Mouse (Mus musculus): ENCODE measurements around the gene Siah1a. TPM values are rescaled to one million over a fixed set of nuclear protein-coding genes. Genes with fewer than 3 reads are reported as not detected.

Siah1a gene
- polyA plus RNA-seq, 1 experiment = 36.0 TPM

GRCm38 (mm10) chr8:86769945-86770715 lies 24.4 kb upstream of the Siah1a start:
- Histone ChIP-seq H3K27ac (ENCODE audit: insufficient read depth, low read length) (no peak overlapping the region), H3K4me1 (ENCODE audit: control insufficient read depth, insufficient read depth, low read length) (no peaks in the 10 kb centered on the region), H3K27me3 (ENCODE audit: control insufficient read depth, insufficient read depth, low read length) (no peaks in the 10 kb centered on the region), H3K4me3 (replicated peaks; ENCODE audit: insufficient read depth, low read depth, low read length) (no peak overlapping the region)
- TF ChIP-seq POLR2A (IDR thresholded peaks at IDR 0.05; ENCODE audit: borderline replicate concordance, insufficient read depth, low read length) = no peak
- TF ChIP-seq CTCF (IDR thresholded peaks at IDR 0.05; ENCODE audit: borderline replicate concordance, insufficient read depth, low read depth, low read length) = no peak
- no peak for DNase-seq
- 63% methylated on average over 1 of the region's 1 CpGs for WGBS

- TF ChIP-seq POLR2A (IDR thresholded peaks at IDR 0.05; ENCODE audit: borderline replicate concordance, insufficient read depth, low read length) (no peak), CTCF (IDR thresholded peaks at IDR 0.05; ENCODE audit: borderline replicate concordance, insufficient read depth, low read depth, low read length) (no peak)
- Histone ChIP-seq H3K4me3 (replicated peaks; ENCODE audit: insufficient read depth, low read depth, low read length) (no peak overlapping the region), H3K27me3 (ENCODE audit: control insufficient read depth, insufficient read depth, low read length) (no peaks in the 10 kb centered on the region), H3K27ac (ENCODE audit: insufficient read depth, low read length) (no peak overlapping the region; the same call in 1 of the 2 replicates), H3K4me1 (ENCODE audit: control insufficient read depth, insufficient read depth, low read length) (no peaks in the 10 kb centered on the region)
- 52% methylated on average over 5 of the region's 5 CpGs for WGBS
- DNase-seq = peak in 1 of 2 experiments; percentile 28
These were observed 22.8 kb upstream of the Siah1a start for GRCm38 (mm10) chr8:86768499-86768898.

- TF ChIP-seq CTCF (IDR thresholded peaks at IDR 0.05; ENCODE audit: borderline replicate concordance, insufficient read depth, low read depth, low read length) = no peak
- no peak for DNase-seq
- no peak overlapping the region for H3K27ac ChIP-seq (ENCODE audit: insufficient read depth, low read length)
- no peaks in the 10 kb centered on the region for H3K27me3 ChIP-seq (ENCODE audit: control insufficient read depth, insufficient read depth, low read length)
- H3K4me3 ChIP-seq (replicated peaks; ENCODE audit: insufficient read depth, low read depth, low read length) = no peak overlapping the region
- no peaks in the 10 kb centered on the region for H3K4me1 ChIP-seq (ENCODE audit: control insufficient read depth, insufficient read depth, low read length)
- WGBS = 86% methylated on average over 9 of the region's 9 CpGs
These were observed 20.9 kb upstream of the Siah1a start for GRCm38 (mm10) chr8:86766548-86767211.

GRCm38 (mm10) chr8:86765669-86766068 lies 19.9 kb upstream of the Siah1a start:
- TF ChIP-seq POLR2A (IDR thresholded peaks at IDR 0.05; ENCODE audit: borderline replicate concordance, insufficient read depth, low read length) (no peak), CTCF (IDR thresholded peaks at IDR 0.05; ENCODE audit: borderline replicate concordance, insufficient read depth, low read depth, low read length) (no peak)
- Histone ChIP-seq H3K4me3 (replicated peaks; ENCODE audit: insufficient read depth, low read depth, low read length) (no peak overlapping the region), H3K27ac (ENCODE audit: insufficient read depth, low read length) (no peak overlapping the region), H3K4me1 (ENCODE audit: control insufficient read depth, insufficient read depth, low read length) (no peaks in the 10 kb centered on the region), H3K27me3 (ENCODE audit: control insufficient read depth, insufficient read depth, low read length) (no peaks in the 10 kb centered on the region)
- 86% methylated on average over 8 of the region's 8 CpGs for WGBS
- no peak for DNase-seq

DNA sequence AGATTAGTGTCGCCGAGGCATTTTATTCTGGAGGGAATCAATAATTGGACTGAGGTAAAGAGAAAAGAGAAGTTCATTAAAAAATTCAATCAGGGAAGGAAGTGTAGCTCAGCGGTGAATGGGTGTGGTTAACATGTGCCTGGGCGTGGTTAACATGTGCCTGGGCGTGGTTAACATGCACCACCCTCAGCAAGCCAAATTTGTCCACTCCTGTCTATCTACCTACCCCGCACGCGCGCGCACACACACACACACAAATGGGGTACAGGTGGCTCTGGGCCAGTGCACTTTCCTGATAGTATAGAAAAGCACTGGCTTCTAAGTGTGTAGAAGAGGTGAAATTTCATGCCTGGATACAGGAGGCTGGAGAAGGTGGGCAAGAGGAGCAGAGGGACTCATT lies 19.4 kb upstream of the Siah1a start:
- Histone ChIP-seq H3K4me3 (replicated peaks; ENCODE audit: insufficient read depth, low read depth, low read length) (no peak overlapping the region), H3K27ac (ENCODE audit: insufficient read depth, low read length) (no peak overlapping the region), H3K4me1 (ENCODE audit: control insufficient read depth, insufficient read depth, low read length) (no peaks in the 10 kb centered on the region), H3K27me3 (ENCODE audit: control insufficient read depth, insufficient read depth, low read length) (no peaks in the 10 kb centered on the region)
- DNase-seq = no peak
- WGBS = 86% methylated on average over 10 of the region's 10 CpGs
- TF ChIP-seq POLR2A (IDR thresholded peaks at IDR 0.05; ENCODE audit: borderline replicate concordance, insufficient read depth, low read length) (no peak), CTCF (IDR thresholded peaks at IDR 0.05; ENCODE audit: borderline replicate concordance, insufficient read depth, low read depth, low read length) (no peak)

GRCm38 (mm10) chr8:86762806-86763205 lies 17.1 kb upstream of the Siah1a start:
- DNase-seq = no peak
- H3K4me3 ChIP-seq (replicated peaks; ENCODE audit: insufficient read depth, low read depth, low read length) = no peak overlapping the region
- no peaks in the 10 kb centered on the region for H3K27me3 ChIP-seq (ENCODE audit: control insufficient read depth, insufficient read depth, low read length)
- 58% methylated on average over 5 of the region's 5 CpGs for WGBS
- no peaks in the 10 kb centered on the region for H3K4me1 ChIP-seq (ENCODE audit: control insufficient read depth, insufficient read depth, low read length)
- no peak overlapping the region for H3K27ac ChIP-seq (ENCODE audit: insufficient read depth, low read length)
- TF ChIP-seq POLR2A (IDR thresholded peaks at IDR 0.05; ENCODE audit: borderline replicate concordance, insufficient read depth, low read length) = no peak
- no peak for TF ChIP-seq CTCF (IDR thresholded peaks at IDR 0.05; ENCODE audit: borderline replicate concordance, insufficient read depth, low read depth, low read length)

DNA sequence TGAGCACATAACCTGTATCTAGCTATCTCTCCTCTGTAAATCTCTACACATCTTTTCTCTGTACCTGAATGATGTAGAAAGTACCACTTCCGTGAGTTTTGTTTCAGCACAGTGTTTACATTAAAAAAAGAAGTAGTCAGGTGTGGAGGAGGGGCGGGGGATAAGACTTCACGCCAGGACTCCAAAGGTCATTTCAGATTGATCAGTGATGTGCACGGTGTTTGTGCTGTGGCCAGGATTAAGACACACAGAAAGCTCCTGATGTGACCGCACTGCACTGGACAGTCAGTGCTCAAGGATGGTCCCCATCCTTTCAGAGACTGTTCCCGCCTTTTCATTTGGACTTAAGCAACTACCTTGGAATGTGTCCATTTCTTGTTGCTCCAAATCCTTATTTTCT lies 15.0 kb upstream of the Siah1a start:
- 62% methylated on average over 6 of the region's 6 CpGs for WGBS
- Histone ChIP-seq H3K27me3 (ENCODE audit: control insufficient read depth, insufficient read depth, low read length) (no peaks in the 10 kb centered on the region), H3K27ac (ENCODE audit: insufficient read depth, low read length) (no peak overlapping the region), H3K4me1 (ENCODE audit: control insufficient read depth, insufficient read depth, low read length) (peaks cover 3% of the 10 kb centered on the region; the same call in 1 of the 2 replicates), H3K4me3 (replicated peaks; ENCODE audit: insufficient read depth, low read depth, low read length) (no peak overlapping the region)
- no peak for TF ChIP-seq CTCF (IDR thresholded peaks at IDR 0.05; ENCODE audit: borderline replicate concordance, insufficient read depth, low read depth, low read length)
- TF ChIP-seq POLR2A (IDR thresholded peaks at IDR 0.05; ENCODE audit: borderline replicate concordance, insufficient read depth, low read length) = no peak
- DNase-seq = no peak

- H3K4me3 ChIP-seq (replicated peaks; ENCODE audit: insufficient read depth, low read depth, low read length) = no peak overlapping the region
- TF ChIP-seq CTCF (IDR thresholded peaks at IDR 0.05; ENCODE audit: borderline replicate concordance, insufficient read depth, low read depth, low read length) (no peak), POLR2A (IDR thresholded peaks at IDR 0.05; ENCODE audit: borderline replicate concordance, insufficient read depth, low read length) (no peak)
- H3K4me1 ChIP-seq (ENCODE audit: control insufficient read depth, insufficient read depth, low read length) = peaks cover 3% of the 10 kb centered on the region; the same call in 1 of the 2 replicates
- DNase-seq = no peak
- H3K27me3 ChIP-seq (ENCODE audit: control insufficient read depth, insufficient read depth, low read length) = no peaks in the 10 kb centered on the region
- no peak overlapping the region for H3K27ac ChIP-seq (ENCODE audit: insufficient read depth, low read length)
- 69% methylated on average over 4 of the region's 4 CpGs for WGBS
These were observed 13.4 kb upstream of the Siah1a start for GRCm38 (mm10) chr8:86759090-86759491.
